Mouse (Mus musculus): ENCODE results near the gene Elovl5.

The Elovl5 gene

GRCm38 (mm10) chr9:77928769-77929168 lies 11.6 kb downstream of the Elovl5 start:
- no peak for DNase-seq (ENCODE audit: low read depth, low spot score)

GRCm38 (mm10) chr9:77929296-77929695 lies 12.1 kb downstream of the Elovl5 start:
- DNase-seq (ENCODE audit: low read depth, low spot score) = no peak

- DNase-seq (ENCODE audit: low read depth, low spot score) = no peak
These were observed 13.1 kb downstream of the Elovl5 start for GRCm38 (mm10) chr9:77930036-77930859.

- no peak for DNase-seq (ENCODE audit: low read depth, low spot score)
These were observed 13.7 kb downstream of the Elovl5 start for GRCm38 (mm10) chr9:77930860-77931184.

DNA sequence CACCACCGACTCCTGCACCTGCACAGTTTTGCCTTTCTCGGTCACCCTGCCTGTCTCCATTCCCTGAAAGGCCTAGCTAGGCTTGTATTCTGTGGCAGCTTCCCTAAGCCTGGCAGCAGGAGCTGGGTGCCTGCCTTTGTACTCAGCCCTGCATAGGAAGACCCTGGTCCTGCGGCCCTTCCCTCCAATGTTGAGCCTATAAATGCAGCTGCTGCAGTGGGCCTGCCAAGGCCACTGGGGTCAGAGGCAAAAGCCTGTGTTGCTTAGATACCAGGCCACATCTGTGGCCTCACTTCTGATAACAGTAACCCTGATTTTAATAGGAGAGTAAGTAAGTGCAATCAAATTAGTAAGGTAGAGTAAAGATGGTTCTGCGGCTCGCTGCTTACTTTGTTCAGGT lies 14.6 kb downstream of the Elovl5 start:
- no peak for DNase-seq (ENCODE audit: low read depth, low spot score)

DNA sequence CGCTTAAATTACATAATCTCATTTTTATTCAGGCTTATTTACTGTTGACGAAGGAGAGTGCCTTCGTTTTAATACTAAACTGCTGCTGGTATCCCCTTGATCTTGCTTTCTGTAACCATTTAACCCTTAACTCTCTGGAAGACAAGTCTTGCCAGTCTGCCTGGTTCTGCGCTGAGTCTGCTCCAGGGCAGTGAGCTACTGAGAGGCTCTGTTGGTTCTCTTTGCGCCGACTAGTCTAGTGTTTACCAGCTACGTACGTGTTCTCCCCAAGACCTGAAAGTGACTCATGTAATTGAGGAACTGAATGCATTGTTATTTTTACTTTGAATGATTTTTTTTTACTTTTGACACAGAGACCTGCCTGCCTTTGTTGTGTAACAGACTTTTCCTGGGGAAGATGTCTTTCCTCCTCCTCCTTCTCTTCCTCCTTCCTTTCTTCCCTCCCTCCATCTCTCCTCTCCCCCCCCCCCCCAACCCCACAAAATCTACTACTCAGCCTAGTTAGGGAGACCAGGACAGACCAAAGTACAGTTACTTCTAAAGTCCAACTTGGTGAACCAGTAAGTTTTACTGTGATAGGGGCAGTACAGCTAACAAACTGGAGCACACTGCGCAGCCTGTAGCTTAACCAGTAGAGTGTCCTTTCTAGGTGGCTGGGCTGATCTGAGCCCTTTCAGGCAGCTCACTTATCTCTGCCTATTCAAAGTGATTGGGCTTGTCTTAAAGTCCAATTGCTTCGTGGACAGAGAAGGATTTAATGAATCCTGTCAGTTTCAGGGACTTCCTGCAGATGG lies 18.9 kb downstream of the Elovl5 start:
- DNase-seq (ENCODE audit: low read depth, low spot score) = no peak

DNA sequence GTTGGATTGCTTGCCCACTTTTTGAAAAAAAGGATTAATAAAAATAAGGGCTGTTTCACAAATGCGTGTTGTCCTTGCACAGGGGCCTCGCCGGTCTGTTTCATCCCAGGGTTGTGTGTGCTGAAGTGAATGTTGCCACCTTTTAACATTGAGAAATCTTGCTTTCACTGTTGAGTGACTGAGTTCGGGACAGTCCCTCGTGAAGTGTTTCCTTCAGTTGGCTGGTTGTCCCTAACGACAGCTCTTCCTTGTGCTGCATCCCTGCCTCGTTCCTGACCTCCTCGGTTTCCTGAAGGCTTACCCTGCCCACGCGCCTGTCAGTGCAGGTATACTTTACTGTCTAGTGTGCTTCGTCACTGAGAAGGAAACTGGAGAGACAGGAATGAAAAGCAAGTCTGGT lies 20.7 kb downstream of the Elovl5 start:
- DNase-seq (ENCODE audit: low read depth, low spot score) = no peak

DNA sequence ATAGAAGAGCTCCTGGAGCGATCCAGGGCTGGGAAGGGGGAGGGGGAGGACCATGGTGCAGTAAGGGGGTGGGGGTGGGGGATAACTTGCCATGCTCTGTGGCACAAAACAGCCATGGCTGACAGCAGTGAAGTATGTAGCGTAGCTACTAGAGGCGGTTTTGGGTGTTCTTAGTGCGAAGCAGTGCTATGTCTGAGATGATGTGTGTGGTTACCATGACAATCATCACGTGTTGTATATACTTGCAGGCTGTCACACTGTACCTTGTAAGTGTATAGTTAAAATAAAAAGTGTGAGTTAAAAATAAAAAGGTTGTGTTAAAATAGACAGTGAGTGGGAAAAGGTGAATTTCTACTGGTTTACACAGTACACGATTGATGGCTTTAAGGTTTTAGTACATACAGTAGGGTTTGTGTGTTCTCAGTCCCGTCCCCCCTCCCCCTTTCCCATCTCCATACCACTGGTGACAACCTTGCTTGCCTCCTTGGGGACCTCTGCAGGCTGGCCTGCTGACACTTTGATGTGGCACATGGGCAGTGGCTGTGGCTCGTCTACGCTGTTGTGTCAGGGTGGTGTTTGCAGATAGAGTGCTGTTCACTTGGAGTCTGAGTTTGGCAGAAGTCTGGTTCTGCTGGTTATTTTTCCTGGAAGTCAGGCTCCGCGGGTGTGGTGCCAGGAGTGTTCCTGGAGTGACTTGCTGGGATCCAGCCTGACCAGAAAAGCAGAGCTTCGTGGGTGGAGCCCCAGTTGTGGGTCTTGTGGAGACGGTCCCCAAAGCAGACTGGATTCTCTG lies 21.8 kb downstream of the Elovl5 start:
- DNase-seq (ENCODE audit: low read depth, low spot score) = no peak

GRCm38 (mm10) chr9:77939554-77939920 lies 22.4 kb downstream of the Elovl5 start:
- no peak for DNase-seq (ENCODE audit: low read depth, low spot score)

DNA sequence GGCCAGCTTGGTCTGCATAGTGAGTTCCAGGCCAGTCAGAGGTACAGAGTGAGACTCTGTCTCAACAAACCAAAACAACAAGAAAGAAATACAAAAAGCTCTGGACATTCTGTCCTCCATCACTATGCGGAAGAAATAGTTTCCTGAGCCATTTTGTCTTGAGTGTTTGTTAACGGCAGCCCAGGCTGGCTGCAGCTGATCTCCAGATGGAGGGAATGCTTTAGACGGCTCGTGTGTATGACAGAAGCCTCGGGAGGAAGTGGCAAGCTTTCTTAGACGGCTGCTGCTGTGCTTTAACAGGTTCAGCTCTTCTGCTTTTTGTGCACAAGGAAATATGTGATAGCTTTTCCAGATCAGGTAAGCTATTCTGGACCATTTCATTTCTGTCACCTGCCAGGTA lies 23.9 kb downstream of the Elovl5 start:
- DNase-seq (ENCODE audit: low read depth, low spot score) = no peak

DNA sequence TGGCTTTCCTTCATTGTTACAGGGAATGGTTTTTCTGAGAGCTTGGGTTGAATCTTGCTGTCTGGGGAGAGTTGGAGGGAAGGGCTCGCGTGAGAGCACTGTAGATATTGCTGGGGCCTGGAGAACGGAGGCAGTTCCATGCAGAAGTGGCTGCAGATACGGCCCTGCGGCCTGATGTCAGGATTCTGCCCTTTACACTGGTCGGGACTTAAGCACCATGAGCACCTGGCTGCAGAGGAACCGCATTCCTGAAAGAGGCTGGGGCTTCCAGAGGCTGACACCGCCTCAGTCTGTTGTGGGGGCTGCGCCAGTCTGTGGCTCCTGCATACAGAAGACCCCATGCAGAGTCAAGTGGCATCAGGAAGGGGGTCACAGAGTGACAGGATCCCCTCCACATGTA lies 24.7 kb downstream of the Elovl5 start:
- DNase-seq (ENCODE audit: low read depth, low spot score) = no peak

DNA sequence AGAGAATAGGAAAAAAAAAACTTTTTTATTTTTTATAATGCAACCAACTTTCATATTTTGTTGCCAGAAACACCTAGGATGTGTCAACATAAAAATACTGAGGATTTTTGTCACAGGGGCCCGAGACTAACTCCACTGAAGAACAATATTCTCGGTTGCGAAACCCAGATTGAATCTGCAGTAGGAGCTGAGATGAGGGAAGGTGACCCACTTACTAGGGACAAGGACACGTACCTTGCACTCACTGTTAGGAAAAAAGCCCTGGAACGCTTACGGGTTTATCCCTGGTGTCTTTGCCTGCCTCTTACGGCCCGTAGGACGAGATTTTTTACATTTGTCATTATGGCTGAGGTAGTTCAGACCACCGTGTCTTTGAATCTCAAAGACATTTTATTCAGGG lies 25.2 kb downstream of the Elovl5 start:
- DNase-seq (ENCODE audit: low read depth, low spot score) = no peak

DNA sequence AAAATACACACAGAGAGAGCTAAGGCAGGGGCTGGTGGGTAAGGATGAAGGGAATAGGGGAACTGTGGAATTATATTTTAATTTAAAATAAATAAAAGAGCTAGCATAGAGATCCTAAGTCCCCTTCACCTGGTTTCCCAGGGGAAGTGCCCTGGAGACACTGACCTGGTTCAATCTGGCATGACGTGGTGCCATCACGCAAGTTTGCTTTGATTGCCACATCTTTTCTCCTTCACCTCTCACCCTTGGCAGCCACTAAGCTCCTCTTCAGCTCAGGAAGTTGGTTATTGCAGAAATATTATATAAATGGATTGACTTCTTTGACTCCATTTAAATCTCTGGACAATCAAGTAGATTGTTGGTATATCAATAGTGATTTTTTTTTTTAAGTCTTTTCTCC lies 26.2 kb downstream of the Elovl5 start:
- DNase-seq (ENCODE audit: low read depth, low spot score) = no peak

DNA sequence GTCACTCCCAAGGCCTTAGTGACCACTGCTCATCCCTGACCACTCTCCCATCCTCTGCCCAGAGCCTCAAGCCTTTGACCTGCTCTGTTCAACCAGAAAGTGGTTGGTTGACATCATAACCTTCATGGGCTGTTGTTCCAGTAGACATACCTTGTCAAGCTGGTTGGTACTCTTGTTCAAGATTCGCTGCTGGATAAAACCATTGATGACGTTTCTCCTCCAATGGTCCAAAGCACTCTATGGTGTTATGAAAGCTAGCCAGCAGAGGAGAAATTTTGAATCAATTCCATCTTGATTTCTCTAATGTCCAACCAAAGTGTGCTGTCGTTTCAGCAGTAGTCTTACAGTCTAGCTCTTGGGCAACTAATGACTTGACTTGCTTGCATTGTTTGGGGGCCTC lies 27.0 kb downstream of the Elovl5 start:
- no peak for DNase-seq (ENCODE audit: low read depth, low spot score)

- DNase-seq (ENCODE audit: low read depth, low spot score) = no peak
These were observed 28.9 kb downstream of the Elovl5 start for GRCm38 (mm10) chr9:77945792-77946666.

DNA sequence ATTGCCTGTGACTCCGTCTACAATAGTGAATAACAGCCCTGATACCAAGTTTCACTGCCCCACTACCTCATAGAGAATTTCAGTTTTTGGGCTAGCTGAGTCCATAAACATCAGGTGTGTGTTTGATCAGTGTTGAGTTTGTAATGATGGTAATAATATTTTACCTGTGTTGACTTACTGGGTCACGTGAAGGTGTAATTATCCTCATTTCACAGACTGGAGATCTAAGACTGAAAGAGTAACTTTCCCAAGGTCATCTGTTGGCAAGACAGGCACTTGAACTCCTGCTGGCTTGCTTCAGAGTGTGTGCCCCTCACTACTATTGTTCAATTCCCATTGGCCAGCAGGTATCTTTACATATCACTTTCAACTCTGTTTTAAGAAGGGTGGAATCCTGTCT lies 31.1 kb downstream of the Elovl5 start:
- DNase-seq (ENCODE audit: low read depth, low spot score) = no peak

DNA sequence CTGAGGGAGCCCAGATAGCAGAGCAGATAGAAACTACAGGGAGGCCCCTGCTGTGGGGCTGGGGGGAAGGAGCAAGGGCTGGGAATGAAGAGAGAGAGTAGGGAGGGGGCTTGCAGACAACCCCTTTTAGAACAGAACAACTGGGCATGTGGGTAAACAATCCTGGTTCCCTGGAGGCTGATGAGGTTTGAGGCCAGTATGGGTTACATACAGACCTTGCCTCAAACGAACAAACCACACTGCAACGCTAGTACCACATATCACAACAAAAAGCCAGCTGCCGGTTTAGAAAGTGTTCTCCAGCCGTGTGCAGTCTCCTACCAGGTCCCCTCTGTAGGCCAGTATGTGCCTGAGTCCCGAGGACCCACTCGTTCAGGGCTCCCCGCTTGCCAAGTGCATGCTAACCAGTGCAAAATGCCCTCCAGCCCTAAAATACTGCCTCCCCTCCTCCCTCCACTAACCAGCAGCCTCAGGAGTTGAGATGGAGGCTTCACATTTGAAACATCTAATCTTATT lies 32.6 kb downstream of the Elovl5 start:
- no peak for DNase-seq (ENCODE audit: low read depth, low spot score)

DNA sequence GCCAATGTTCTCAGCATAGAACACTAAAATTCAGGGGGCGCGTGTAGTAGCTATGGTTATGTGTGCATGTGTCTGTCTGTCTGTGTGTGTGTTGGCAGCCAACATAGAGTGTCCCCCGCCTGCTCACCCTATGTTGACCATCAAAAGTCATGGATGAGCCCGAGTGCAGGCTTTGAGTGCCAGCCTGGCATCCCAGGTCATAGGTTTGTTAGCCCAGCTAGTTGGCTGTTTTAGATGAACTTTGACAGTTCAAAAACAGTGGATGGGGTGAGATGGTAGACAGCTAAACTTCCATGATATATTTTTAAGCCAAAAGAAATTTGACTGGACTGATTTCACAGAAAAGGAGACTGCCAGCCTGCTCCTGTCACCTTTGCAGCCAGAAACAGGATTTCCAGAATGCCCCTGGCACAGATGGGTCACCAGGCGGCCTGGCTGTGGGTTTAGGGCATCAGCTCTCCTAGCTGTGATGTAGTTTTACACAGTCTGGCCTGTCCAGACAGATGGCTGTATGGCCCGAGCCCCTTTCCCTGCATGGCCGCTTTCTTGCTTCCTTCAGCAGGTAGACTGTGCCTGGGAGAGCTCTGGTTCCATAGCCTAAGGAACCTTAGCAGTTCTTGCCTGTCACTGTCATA lies 33.8 kb downstream of the Elovl5 start:
- DNase-seq (ENCODE audit: low read depth, low spot score) = no peak

DNA sequence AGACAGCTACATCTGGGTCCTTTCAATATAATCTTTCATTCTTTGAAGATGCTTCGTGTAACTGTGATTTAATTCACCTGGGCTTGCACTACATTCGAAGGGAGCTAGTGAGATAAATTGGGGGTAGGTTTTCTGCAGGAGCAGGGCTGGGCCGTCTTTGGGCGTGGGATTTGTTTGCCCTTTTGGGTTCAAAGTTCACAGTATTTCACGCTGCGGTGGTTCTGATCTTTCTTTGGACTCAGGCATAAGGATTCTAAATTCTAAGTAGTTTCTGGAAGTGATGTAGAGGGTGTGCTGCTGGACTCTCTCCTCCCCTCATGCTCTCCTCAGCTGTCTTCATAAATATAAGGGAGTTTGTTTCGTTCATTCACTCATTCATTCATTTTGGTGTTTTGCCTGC lies 34.8 kb downstream of the Elovl5 start:
- no peak for DNase-seq (ENCODE audit: low read depth, low spot score)

DNA sequence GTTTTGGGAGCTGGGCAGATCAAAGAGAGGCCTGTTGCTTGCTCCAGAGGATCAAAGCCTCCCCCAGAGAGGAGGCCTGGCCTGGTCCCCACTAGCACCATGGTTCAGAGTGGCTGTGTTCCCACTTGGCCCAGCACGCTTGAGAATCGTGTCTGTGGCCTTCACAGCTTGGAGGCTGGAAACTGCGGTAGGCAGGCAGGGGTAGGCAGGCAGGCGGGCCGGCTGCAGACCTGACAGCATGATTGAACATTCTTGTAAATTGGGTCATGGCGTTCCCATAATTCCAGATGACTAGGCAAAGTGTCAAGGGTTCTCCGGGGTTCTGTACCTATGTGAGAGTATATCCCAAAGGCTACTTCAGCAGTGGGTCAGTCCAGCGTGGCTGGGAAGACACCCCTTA lies 35.9 kb downstream of the Elovl5 start:
- no peak for DNase-seq (ENCODE audit: low read depth, low spot score)

DNA sequence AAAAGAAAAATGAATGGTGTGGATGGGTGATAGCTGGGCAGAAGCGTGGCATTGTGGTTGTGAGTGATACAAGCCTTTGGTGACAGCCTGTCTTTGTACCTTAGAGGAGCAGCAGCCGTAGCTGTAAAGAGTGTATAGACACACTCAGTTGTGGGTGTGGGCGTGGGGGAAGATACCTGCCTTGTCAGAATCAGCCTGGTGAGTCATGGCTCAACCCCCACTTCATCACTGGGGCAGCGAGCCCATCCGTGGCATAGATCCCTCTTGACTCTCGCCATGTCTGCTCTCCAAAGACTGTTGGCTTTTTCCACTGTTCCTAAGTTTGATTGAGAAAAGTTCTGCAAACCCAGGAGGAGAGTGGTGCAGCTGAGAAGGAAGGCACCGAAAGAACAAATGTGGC lies 37.3 kb downstream of the Elovl5 start:
- no peak for DNase-seq (ENCODE audit: low read depth, low spot score)

All from embryo, embryonic 11.5 days (tissue).